Mouse (Mus musculus): ENCODE measurements at regions not wholly inside any gene's neighbourhood (a gene's known extent, or its start where the extent isn't known, plus 50 kb on each side); places are given as distances from the start of the nearest gene placed in this dataset.

- no peak for DNase-seq (ENCODE audit: low read depth, low spot score)
- 55% methylated on average over 2 of the region's 2 CpGs for WGBS
Measured at GRCm38 (mm10) chr8:87417466-87417865, 54.9 kb downstream of the Cbln1 start.

- DNase-seq (ENCODE audit: low read depth, low spot score), result no peak
- 71% methylated on average over 3 of the region's 3 CpGs for WGBS
Measured at GRCm38 (mm10) chr8:87415051-87415630, 57.3 kb downstream of the Cbln1 start.

GRCm38 (mm10) chr8:87389016-87389415, 83.4 kb downstream of the Cbln1 start:
- WGBS, result 67% methylated on average over 2 of the region's 2 CpGs

GRCm38 (mm10) chr8:87383527-87384206, 88.7 kb downstream of the Cbln1 start:
- WGBS, result 79% methylated on average over 12 of the region's 12 CpGs
- no peak for DNase-seq (ENCODE audit: low read depth, low spot score)

More at GRCm38 (mm10) chr8:87389016-87389415, 83.4 kb downstream of the Cbln1 start:
- no peak for DNase-seq (ENCODE audit: low read depth, low spot score)

GRCm38 (mm10) chr8:87382311-87382710, 90.1 kb downstream of the Cbln1 start:
- DNase-seq (ENCODE audit: low read depth, low spot score), result no peak
- 77% methylated on average over 5 of the region's 5 CpGs for WGBS

GRCm38 (mm10) chr8:87380791-87381190, 91.6 kb downstream of the Cbln1 start:
- WGBS, result 46% methylated on average over 3 of the region's 3 CpGs
- no peak for DNase-seq (ENCODE audit: low read depth, low spot score)

- DNase-seq (ENCODE audit: low read depth, low spot score), result no peak
- 93% methylated on average over 8 of the region's 8 CpGs for WGBS
Measured at GRCm38 (mm10) chr8:87379296-87379695, 93.1 kb downstream of the Cbln1 start.

- 11% methylated on average over 6 of the region's 6 CpGs for WGBS
- no peak for DNase-seq (ENCODE audit: low read depth, low spot score)
Measured at GRCm38 (mm10) chr8:87374044-87374443, 98.4 kb downstream of the Cbln1 start.

GRCm38 (mm10) chr8:87373535-87373934, 98.9 kb downstream of the Cbln1 start:
- WGBS, result 14% methylated on average over 6 of the region's 6 CpGs
- DNase-seq (ENCODE audit: low read depth, low spot score), result no peak

- no peak for DNase-seq (ENCODE audit: low read depth, low spot score)
Measured at GRCm38 (mm10) chr8:87372061-87372460, 100.3 kb downstream of the Cbln1 start.

- DNase-seq (ENCODE audit: low read depth, low spot score), result no peak
- 81% methylated on average over 3 of the region's 3 CpGs for WGBS
Measured at GRCm38 (mm10) chr8:87370194-87370593, 102.2 kb downstream of the Cbln1 start.

- no peak for DNase-seq (ENCODE audit: low read depth, low spot score)
- 80% methylated on average over 4 of the region's 4 CpGs for WGBS
Measured at GRCm38 (mm10) chr8:87350471-87350870, 121.9 kb downstream of the Cbln1 start.

- 33% methylated on average over 4 of the region's 4 CpGs for WGBS
- no peak for DNase-seq (ENCODE audit: low read depth, low spot score)
Measured at GRCm38 (mm10) chr8:87349781-87350181, 122.6 kb downstream of the Cbln1 start.

GRCm38 (mm10) chr8:87329371-87329770, 143.0 kb downstream of the Cbln1 start:
- DNase-seq (ENCODE audit: low read depth, low spot score), result no peak
- 80% methylated on average over 1 of the region's 1 CpGs for WGBS

- 27% methylated on average over 3 of the region's 3 CpGs for WGBS
- no peak for DNase-seq (ENCODE audit: low read depth, low spot score)
Measured at GRCm38 (mm10) chr8:87314570-87314969, 157.8 kb downstream of the Cbln1 start.

GRCm38 (mm10) chr8:87311282-87311681, 161.1 kb downstream of the Cbln1 start:
- DNase-seq (ENCODE audit: low read depth, low spot score), result no peak
- 67% methylated on average over 7 of the region's 7 CpGs for WGBS

- 56% methylated on average over 3 of the region's 3 CpGs for WGBS
- no peak for DNase-seq (ENCODE audit: low read depth, low spot score)
Measured at GRCm38 (mm10) chr8:87308311-87308710, 164.1 kb downstream of the Cbln1 start.

GRCm38 (mm10) chr8:87305001-87305400, 167.4 kb downstream of the Cbln1 start:
- 63% methylated on average over 6 of the region's 6 CpGs for WGBS
- DNase-seq (ENCODE audit: low read depth, low spot score), result no peak

- 79% methylated on average over 5 of the region's 5 CpGs for WGBS
- DNase-seq (ENCODE audit: low read depth, low spot score), result no peak
Measured at GRCm38 (mm10) chr8:87303522-87303921, 168.9 kb downstream of the Cbln1 start.

GRCm38 (mm10) chr8:87297761-87298160, 174.6 kb downstream of the Cbln1 start:
- WGBS, result 85% methylated on average over 6 of the region's 6 CpGs

GRCm38 (mm10) chr8:87297331-87297730, 175.1 kb downstream of the Cbln1 start:
- 89% methylated on average over 3 of the region's 3 CpGs for WGBS

More at GRCm38 (mm10) chr8:87297761-87298160, 174.6 kb downstream of the Cbln1 start:
- no peak for DNase-seq (ENCODE audit: low read depth, low spot score)

More at GRCm38 (mm10) chr8:87297331-87297730, 175.1 kb downstream of the Cbln1 start:
- no peak for DNase-seq (ENCODE audit: low read depth, low spot score)
